Mouse (Mus musculus) fibroblast of lung, adult 2 months (primary cell): ENCODE measurements at regions not wholly inside any gene's neighbourhood (a gene's known extent, or its start where the extent isn't known, plus 50 kb on each side); places are given as distances from the start of the nearest gene placed in this dataset.

ENCODE experiments used
- DNase-seq: peaks from one replicate; pipeline ENCODE4 v3.0.0-alpha.2; 2011; ENCODE audit warnings: low read depth

- DNase-seq, result no peak
Measured at GRCm38 (mm10) chr1:163650577-163651180, 74.4 kb downstream of the Mettl11b start.

- DNase-seq, result no peak
Measured at GRCm38 (mm10) chr1:163642091-163642490, 82.9 kb downstream of the Mettl11b start.

GRCm38 (mm10) chr1:163640527-163641228 lies 84.4 kb downstream of the Mettl11b start:
- DNase-seq, result no peak

GRCm38 (mm10) chr1:163630291-163630812 lies 94.7 kb downstream of the Mettl11b start:
- DNase-seq, result no peak

GRCm38 (mm10) chr1:163624887-163625286 lies 100.1 kb downstream of the Mettl11b start:
- DNase-seq, result no peak

GRCm38 (mm10) chr1:163621293-163621692 lies 103.7 kb downstream of the Mettl11b start:
- no peak for DNase-seq

- DNase-seq, result no peak
Measured at GRCm38 (mm10) chr1:163619831-163620230, 105.2 kb downstream of the Mettl11b start.

GRCm38 (mm10) chr1:163618132-163618531 lies 106.9 kb downstream of the Mettl11b start:
- DNase-seq, result no peak

GRCm38 (mm10) chr1:163616596-163616995 lies 108.4 kb downstream of the Mettl11b start:
- DNase-seq, result no peak

- no peak for DNase-seq
Measured at GRCm38 (mm10) chr1:163608429-163608828, 116.6 kb downstream of the Mettl11b start.

- DNase-seq, result peak; percentile 43
Measured at GRCm38 (mm10) chr1:163607701-163608100, 117.3 kb downstream of the Mettl11b start.

GRCm38 (mm10) chr1:163599926-163600890 lies 124.8 kb downstream of the Mettl11b start:
- peak; percentile 71 for DNase-seq

GRCm38 (mm10) chr1:163576411-163576810 lies 148.6 kb downstream of the Mettl11b start:
- peak; percentile 52 for DNase-seq

GRCm38 (mm10) chr1:163575593-163575992 lies 149.4 kb downstream of the Mettl11b start:
- DNase-seq, result no peak

GRCm38 (mm10) chr1:163574409-163575161 lies 150.4 kb downstream of the Mettl11b start:
- DNase-seq, result peak; percentile 70

GRCm38 (mm10) chr1:163573533-163573932 lies 151.5 kb downstream of the Mettl11b start:
- DNase-seq, result no peak

GRCm38 (mm10) chr1:163563791-163564190 lies 160.3 kb upstream of the Gorab start:
- peak; percentile 18 for DNase-seq

- no peak for DNase-seq
Measured at GRCm38 (mm10) chr1:163563064-163563463, 159.6 kb upstream of the Gorab start.

- DNase-seq, result peak; percentile 17
Measured at GRCm38 (mm10) chr1:163562166-163562733, 158.8 kb upstream of the Gorab start.

GRCm38 (mm10) chr1:163561016-163561415 lies 157.5 kb upstream of the Gorab start:
- DNase-seq, result peak; percentile 62

- no peak for DNase-seq
Measured at GRCm38 (mm10) chr1:163560276-163560943, 156.9 kb upstream of the Gorab start.
